Mouse (Mus musculus): ENCODE measurements around the gene St8sia1.

The St8sia1 gene

DNA sequence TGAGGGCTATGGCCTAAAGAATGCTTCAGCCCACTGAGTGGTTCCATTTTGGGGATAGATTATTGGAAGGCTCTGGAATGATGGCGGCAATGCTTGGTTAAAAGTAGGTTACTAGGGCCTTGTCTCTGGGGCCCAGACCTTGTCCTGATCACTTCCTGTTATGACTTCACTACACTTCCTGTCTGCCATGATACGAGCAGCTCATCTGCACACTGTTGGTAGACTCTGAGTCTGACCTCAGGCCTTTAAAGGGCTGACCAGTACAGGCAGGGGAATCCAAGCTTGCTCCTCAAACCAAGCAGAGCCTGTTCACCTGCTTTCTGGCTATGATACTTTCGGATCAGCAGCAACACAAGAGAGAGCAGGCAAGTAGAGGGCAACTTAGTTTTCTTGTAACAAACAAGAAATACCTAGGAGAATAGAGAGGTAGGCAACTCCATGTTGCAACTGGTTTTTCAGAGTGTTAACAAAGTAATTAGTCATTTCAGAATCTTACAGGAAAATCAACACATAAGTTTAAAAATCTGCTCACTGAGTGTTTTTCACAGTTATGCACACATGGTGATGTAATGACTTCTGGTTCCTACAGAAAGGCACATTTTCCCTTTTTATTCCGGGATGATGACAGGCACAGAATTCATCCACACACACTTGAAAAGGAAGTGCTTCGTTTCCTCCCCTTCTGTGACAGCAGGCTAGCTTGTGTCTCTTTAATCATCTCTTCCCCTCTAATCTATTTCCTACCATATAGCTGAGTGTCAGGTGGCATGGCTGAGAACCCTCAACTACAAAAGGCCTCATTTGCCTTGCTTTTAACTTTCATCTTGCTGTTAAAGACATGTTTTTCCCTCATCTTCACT is 55.1 kb downstream of the St8sia1 start:
- no peak for DNase-seq (ENCODE audit: low spot score in 2 of 2)

DNA sequence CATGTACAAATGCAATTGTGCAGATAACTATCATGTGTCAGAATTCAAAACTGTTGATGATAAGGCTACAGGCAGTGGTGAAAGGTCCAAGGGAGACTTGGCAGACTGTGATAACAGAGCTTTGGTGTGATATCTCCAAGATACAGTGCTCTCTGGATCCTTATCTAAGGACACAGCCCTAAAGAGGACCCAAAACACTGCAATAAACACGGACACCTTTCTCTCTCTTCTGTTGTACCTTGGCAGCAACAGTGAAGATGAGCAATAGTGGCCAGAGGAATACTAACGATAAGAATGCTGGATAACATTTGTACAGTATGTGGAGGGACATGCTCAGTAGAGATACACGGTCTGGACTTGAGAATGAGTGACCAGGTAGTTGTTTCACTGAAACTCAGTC is 55.8 kb downstream of the St8sia1 start:
- DNase-seq (ENCODE audit: low spot score in 2 of 2): no peak

DNA sequence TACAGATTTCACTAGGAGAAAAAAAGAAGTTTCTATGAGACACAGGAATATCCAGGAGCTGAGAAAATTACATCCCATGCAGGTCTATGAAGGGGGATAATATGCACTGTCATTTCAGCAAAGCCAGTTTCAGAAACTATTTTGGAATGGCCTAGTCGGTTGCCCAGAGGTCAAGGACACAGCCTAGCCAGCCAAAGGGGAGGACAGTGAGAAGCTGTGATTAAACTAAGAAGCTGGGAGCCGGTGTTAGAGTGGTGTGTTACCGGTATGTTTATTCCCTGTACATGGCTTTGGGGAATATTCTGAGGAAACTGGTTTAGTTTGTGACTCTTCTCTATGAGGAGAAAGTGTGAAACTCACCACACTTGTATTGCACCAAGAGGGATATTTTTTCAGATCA is 68.9 kb downstream of the St8sia1 start:
- DNase-seq (ENCODE audit: low spot score in 2 of 2): no peak

DNA sequence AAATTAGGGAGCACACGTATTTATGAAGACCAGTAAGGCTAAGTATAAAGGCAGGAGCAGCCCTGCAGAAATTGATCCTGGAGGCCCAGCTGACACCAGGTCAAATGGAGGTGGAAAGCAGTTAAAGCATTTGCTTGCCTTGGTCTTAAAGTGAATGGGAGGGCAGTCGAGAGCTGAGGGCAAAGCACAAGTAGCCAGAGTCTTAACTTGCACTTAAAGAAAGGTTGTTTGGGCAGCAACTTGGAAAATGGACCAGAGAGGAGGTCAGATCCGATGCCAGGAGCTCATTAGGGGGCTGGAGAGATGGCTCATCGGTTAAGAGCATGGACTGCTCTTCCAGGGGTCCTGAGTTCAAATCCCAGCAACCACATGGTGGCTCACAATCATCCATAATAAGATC is 70.5 kb downstream of the St8sia1 start:
- DNase-seq (ENCODE audit: low spot score in 2 of 2): no peak

- no peak for DNase-seq (ENCODE audit: low spot score in 2 of 2)
Observed at GRCm38 (mm10) chr6:142890321-142890720, 73.9 kb downstream of the St8sia1 start.

DNA sequence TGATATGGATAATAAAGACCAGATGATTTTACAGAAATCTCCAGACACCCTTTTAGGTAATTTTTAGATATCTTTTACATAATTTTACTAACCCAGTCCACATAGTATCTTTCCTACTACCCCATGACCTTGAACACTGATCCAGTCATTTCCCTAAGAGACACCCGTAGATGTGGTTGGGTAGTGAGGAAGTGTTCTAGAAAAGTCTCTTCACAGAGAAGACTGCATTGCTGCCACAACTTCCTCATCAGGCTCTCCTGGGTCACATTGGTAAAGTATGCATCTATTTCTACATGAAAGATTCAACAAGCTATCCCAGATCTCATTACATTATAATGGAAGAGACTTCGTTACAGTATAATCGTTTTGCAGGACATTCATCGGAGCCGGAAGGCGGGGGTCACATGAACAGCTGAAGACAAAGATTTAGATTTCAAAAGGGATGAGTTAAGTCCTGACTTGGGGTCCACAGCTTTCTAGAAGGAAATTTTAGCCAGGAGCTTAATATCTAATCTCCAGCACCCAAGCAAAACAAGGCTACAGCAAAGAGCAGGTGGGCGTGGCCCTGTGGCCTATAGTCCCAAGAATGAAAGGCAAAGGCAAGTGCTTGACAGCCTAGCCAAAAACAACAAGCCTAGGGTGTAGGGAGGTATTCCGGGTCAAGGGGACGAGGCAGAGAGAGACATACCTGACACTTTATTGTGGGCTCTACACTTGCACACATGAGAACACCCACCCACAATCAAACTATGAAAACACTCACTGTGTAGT is 75.1 kb downstream of the St8sia1 start:
- DNase-seq (ENCODE audit: low spot score in 2 of 2): no peak

GRCm38 (mm10) chr6:142888346-142888745 is 75.9 kb downstream of the St8sia1 start:
- DNase-seq (ENCODE audit: low spot score in 2 of 2): no peak

- no peak for DNase-seq (ENCODE audit: low spot score in 2 of 2)
Observed at GRCm38 (mm10) chr6:142887375-142887774, 76.9 kb downstream of the St8sia1 start.

DNA sequence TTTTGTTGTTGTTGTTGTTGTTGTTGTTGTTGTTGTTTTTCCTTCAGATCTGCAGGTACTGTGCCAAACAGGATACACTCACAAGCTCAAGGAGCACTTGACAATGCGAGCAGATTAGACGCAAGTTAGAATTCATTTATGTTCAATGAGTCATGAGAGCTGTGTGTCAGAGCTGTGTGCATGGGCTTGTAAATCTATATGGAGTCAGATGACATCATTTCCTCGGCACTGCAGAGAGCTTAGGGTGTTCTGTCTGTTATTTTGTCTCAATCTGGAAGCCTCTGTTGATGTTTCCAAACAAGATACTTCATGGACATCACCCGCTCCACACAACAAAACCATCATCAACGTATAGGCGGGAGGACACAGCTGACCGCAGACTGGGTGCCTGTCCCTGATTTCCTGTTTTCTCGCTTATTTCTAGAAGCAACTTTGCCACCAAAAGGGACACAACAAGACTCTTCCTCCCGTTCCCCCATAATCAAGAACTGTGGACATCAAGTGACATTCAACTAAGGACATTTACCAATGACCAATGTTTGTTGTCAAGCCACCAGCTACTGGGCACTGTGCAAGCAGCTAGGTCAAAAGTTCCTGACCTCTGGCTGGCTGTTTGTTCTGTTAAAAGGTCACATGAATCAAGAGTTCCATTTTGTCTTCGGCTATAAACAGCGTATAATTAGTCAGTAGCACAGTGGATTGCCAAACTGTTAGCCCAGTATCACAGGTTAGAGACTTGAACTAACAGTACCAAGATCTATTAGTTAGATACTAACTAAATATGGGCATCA is 78.7 kb downstream of the St8sia1 start:
- no peak for DNase-seq (ENCODE audit: low spot score in 2 of 2)

- no peak for DNase-seq (ENCODE audit: low spot score in 2 of 2)
Observed at GRCm38 (mm10) chr6:142884128-142884527, 80.1 kb downstream of the St8sia1 start.

DNA sequence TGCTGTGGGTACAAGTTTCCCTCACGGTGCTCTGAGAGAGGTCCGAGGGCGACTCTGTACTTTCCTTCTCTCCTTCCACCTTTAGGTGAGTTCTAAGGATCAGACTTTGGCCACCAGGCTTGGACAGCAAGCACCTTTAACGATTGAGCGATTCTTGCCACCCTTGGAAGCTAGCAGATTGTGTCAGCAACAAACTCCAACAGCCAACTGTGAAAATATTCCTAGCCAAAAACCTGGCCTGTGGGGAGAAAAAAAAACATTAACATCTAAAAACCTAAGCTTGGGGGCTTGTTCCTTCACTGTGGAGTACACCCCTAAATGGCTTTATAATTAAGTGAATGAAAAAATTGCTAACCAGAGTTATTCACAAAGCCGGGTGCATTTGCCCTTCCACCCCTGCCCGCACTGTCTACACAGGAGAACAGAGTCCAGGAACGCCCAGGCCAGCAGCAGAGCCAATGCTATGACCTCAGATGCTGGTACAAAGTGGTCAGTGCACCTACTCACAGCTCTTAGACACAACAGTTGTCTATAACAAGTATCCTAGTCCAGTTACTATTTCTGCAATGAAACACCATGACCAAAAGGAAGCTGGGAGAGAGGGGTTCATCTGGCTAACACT is 83.3 kb downstream of the St8sia1 start:
- no peak for DNase-seq (ENCODE audit: low spot score in 2 of 2)

- peak; percentile 8 for DNase-seq (ENCODE audit: low spot score in 2 of 2)
Observed at GRCm38 (mm10) chr6:142878744-142879701, 85.2 kb downstream of the St8sia1 start.

GRCm38 (mm10) chr6:142877221-142877620 is 87.0 kb downstream of the St8sia1 start:
- no peak for DNase-seq (ENCODE audit: low spot score in 2 of 2)

GRCm38 (mm10) chr6:142876279-142876899 is 87.9 kb downstream of the St8sia1 start:
- no peak for DNase-seq (ENCODE audit: low spot score in 2 of 2)

GRCm38 (mm10) chr6:142873795-142874563 is 90.3 kb downstream of the St8sia1 start:
- no peak for DNase-seq (ENCODE audit: low spot score in 2 of 2)

GRCm38 (mm10) chr6:142869715-142870422 is 94.4 kb downstream of the St8sia1 start:
- no peak for DNase-seq (ENCODE audit: low spot score in 2 of 2)

DNA sequence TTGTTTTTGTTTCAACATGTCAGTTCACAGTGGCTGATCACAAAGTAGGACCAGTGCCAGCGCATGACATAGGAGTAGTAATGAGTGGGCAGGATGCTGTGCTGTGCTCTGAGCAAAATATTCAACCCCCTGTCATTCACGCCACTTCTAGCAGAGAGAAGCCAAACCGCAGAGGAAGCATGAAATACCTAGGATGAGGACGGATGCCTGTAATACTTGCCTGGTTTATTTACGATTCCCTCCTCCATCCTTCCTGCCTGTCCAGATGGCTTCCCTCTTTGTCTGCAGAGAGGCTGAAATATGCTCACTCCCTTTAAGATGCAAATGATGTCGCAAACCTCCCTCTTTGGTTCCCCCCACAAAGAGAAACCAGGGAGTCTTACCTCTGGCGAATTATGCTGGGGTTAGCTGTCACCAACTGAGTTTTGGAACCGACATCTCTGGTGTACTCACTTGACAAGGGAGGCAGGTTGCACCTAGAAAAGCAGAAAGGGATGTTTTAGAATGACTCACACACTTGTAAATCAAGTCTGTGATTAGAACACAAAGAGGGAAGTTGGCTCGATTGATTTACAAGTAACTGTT is 96.7 kb downstream of the St8sia1 start:
- no peak for DNase-seq (ENCODE audit: low spot score in 2 of 2)

- no peak for DNase-seq (ENCODE audit: low spot score in 2 of 2)
Observed at GRCm38 (mm10) chr6:142867023-142867422, 97.2 kb downstream of the St8sia1 start.

Measured in heart, adult 9 months (tissue).